Mouse (Mus musculus) frontal cortex, adult 2 months (tissue): ENCODE measurements around the gene Atg16l2. TPM values are rescaled to one million over a fixed set of nuclear protein-coding genes. Genes with fewer than 3 reads are reported as not detected.
A peak's percentile ranks its signal among the peaks of the same experiment; 100 is the strongest.

Experiments used
- DNase-seq, 2 experiments: peaks; one replicate each; pipeline ENCODE4 v3.0.0; 2022; ENCODE audit warnings: low spot score in 1 of 2; ENCODE audit errors: extremely low spot score in 1 of 2
- polyA plus RNA-seq: library from polyadenylated mRNA; depleted of rRNA; stranded (reverse); fragments of >200 nt; gene quantifications from 2 replicates; pipeline ENCODE4 v1.2.3, GENCODE M21; 2012; rRNA removed

Atg16l2 gene
- 59.2 and 67.4 TPM in 2 replicates for polyA plus RNA-seq

- peak; percentile 88 to 93 for DNase-seq
These were observed at the start of gene Atg16l2 for GRCm38 (mm10) chr7:101301881-101302456. TSS of gene Atg16l2 (minus strand) at chr7:101302251.

GRCm38 (mm10) chr7:101349861-101350260, 47.8 kb upstream of the Atg16l2 start:
- DNase-seq: peak; percentile 45 to 58

DNA sequence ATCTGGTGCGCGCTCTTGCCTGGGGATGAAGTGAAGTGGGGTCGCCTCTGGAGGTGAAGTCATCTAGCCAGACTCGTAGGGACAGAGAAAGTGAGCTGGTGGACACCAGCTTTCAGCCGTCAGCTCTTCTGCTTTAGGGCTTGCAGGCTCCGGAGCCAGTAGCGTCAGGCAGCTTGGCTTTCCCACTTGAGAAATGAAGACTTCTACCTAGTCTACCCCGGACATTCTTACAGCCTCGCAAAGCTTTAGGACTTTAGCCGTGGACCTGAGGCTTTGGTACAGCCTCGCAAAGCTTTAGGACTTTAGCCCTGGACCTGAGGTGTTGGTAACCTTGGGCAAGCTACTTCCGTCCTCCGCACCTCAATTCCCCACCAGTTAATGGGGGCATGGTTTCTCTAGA, 46.3 kb upstream of the Atg16l2 start:
- no peak for DNase-seq

- DNase-seq: peak in 1 of 2 experiments; percentile 20
These were observed 45.8 kb upstream of the Atg16l2 start, which contains the start of gene Arap1 for GRCm38 (mm10) chr7:101347767-101348270. TSS of gene Arap1 (plus strand) at chr7:101348067.

DNA sequence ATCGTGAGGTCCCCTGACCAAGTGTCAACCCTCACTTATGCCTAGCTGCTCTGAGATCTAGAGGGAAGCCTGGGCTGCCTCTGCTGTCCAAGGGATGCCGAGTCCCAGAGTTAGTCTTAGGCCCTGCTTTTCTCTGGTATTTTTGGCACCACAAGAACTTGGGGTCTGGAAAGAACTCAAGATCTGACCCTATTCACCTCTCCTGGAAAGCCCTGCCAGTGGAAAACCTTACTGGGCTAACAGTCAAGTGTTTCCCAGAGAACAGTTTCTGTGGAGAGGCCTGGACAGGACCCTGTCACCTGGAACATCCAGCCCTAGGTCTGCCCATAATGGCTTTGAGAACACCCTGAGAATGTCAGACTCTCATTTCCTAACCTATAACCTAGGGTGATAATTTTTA, 44.9 kb upstream of the Atg16l2 start:
- DNase-seq: no peak

DNA sequence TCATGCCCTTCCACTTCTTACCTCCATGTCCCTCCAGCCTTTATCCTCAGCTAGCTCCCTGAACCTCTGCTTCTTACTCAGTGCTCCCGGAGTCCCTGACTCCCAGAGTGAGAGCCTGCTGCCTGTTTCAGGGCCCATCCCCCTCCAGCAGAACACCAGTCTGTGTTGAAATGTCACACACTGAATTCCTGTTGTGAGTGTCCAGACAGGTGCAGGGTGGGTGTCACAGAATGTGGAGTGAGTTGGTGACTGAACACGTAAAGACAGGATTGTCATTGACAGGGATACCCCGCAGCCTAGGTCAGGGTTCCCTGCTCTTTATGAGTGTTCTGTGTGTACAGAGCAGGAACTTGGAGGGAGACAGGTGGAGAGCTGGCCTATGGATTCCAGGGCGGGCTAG, 42.8 kb upstream of the Atg16l2 start:
- no peak for DNase-seq

DNA sequence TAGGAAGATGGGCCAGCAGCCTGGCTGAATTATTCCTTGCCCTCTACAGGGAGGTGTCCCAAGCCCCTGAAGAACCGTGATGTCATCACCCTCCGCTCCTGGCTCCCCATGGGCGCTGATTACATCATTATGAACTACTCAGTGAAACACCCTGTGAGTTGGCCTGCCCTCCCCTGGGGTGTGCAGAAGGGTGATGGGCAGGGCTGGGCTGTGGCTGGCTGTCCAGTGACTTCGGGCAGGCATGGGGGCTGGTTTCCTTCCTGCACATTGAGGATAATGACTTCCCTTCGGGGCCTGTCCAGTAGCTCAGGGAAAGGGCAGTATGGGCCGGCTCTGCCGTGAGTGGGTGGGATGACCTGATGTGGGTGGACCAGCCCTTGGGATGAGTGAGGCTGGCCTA, 41.1 kb upstream of the Atg16l2 start:
- DNase-seq: no peak

DNA sequence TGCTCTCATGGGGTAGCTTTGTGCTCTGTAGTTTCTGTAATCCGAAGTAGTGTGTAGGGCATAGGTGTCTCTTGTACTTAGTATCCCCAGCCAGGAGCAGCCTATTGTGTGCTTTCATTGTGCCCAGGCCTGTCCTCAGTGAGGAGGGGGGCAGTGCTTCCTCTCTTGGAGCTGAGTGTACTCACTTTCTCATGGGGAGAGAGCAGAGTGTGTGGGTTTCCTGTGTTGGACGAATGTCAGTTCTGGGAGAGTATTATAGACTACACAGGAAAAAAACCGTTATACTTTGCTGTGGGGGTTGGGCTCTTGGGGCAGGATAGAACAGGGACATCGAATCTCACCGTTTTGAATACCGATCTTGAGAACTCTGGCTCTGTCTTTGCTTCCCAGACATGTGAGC, 39.4 kb upstream of the Atg16l2 start:
- no peak for DNase-seq

DNA sequence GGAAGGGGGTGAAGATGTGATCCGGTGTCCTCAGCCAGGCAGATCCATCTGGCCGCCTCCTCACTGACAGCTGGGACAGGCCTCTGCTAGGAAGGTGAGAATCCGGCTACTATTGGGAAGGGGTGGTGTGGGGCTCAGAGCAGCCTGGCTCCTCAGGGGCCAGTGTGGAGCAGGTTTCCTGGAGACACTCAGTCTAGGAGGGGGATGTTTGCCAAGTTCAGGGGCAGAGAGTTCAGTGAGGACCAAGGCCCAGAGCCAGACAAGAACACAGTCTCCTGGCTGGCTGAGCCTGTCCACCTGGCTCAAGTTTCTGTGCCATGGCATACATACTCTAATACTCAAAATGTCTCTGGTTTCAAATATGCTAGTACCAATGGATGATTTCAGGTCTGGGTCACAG, 35.4 kb upstream of the Atg16l2 start:
- no peak for DNase-seq

GRCm38 (mm10) chr7:101336686-101337085, 34.6 kb upstream of the Atg16l2 start:
- no peak for DNase-seq

DNA sequence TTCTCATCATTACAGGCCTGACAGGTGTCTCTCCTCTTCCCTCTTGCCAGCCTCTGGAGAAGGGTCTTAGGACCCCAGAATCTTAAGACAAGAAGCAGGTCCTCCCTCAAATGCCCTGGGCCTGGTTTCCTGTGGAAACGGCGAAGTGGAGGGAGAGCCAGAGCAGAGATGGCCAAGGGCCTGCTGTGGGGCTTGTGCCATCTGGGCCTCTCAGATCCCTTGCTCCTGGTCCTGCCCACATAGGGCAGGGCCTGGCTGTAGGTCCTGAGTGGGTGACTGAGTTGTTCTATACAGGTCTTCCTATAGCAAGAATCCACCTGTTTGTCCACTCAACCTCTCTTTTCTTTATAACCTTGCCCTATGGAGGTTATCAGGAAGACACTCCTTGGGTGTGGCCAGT, 33.2 kb upstream of the Atg16l2 start:
- no peak for DNase-seq

GRCm38 (mm10) chr7:101332045-101332831, 30.2 kb upstream of the Atg16l2 start:
- DNase-seq: no peak

- DNase-seq: no peak
These were observed 28.8 kb upstream of the Atg16l2 start for GRCm38 (mm10) chr7:101330841-101331173.

- DNase-seq: peak in 1 of 2 experiments; percentile 32
These were observed 28.2 kb upstream of the Atg16l2 start for GRCm38 (mm10) chr7:101330074-101330840.

- DNase-seq: no peak
These were observed 27.6 kb upstream of the Atg16l2 start for GRCm38 (mm10) chr7:101329606-101330005.

- peak; percentile 62 to 81 for DNase-seq
These were observed 26.6 kb upstream of the Atg16l2 start for GRCm38 (mm10) chr7:101328621-101329158.

GRCm38 (mm10) chr7:101327786-101328185, 25.7 kb upstream of the Atg16l2 start:
- DNase-seq: no peak

DNA sequence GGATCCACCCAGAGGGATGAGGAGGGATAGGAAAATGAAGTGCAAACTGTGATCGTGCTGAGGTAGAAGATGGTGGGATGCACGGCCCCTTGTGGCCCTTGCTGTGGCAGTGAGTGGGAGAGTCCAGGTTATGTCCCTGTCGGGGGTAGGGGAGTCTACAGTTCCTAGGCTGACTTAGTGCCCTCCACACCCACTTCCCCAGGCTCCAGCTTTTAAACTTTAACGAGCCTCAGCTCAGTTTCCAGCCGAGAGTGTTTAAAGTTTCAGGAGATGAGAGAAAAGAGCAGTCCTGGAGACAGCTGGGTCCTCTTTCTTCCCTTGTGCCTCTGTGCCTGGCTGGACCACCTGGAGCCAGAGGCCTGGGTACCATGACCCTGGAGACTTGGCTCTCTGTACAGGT, 25.2 kb upstream of the Atg16l2 start:
- DNase-seq: no peak

GRCm38 (mm10) chr7:101326006-101326405, 24.0 kb upstream of the Atg16l2 start:
- no peak for DNase-seq

- no peak for DNase-seq
These were observed 22.3 kb upstream of the Atg16l2 start for GRCm38 (mm10) chr7:101324142-101324962.
